In genomic region chr9:78513776-78514500, GRCm38 (mm10) we compare ENCODE assay signal across 15 mouse cellular contexts. TPM values are rescaled to one million over a fixed set of nuclear protein-coding genes. Genes with fewer than 3 reads are reported as not detected.
DNase-seq lines count a peak whose midpoint lies in the region; ATAC-seq and TF ChIP-seq lines count a peak whose summit lies in the region.
"Had no signal": no experiment of that assay in that cellular context is flagged by ENCODE, and none has a peak within 500 bp of the region (broad histone marks: within the 10 kb centered on the region; RNA-seq: fewer than 3 reads in every experiment).

No protein-coding gene starts in this region.

- no peaks in the 10 kb centered on the region for H3K9me3 ChIP-seq in midbrain, embryonic 11.5 days (ENCODE audit: control insufficient read depth, low read length)
- no peaks in the 10 kb centered on the region for H3K9me3 ChIP-seq in midbrain, embryonic 15.5 days
- H3K9me3 ChIP-seq in heart, embryonic 15.5 days (replicated peaks): no peaks in the 10 kb centered on the region
- H3K9me3 ChIP-seq in stomach, postnatal 0 days (ENCODE audit: control insufficient read depth, low read length): no peaks in the 10 kb centered on the region
- H3K9me3 ChIP-seq: embryonic facial prominence, embryonic 12.5 days; forebrain, embryonic 15.5 days; hindbrain, embryonic 12.5 days had no signal

- intact Hi-C loops in gastrocnemius, postnatal 14 days (cut with DNase I; ENCODE audit: low total_unique reads): no loop called here
- intact Hi-C loops in left cerebral cortex, postnatal 10 days (cut with DNase I): no loop called here

- no peak overlapping the region for H3K4me3 ChIP-seq in midbrain, embryonic 11.5 days (ENCODE audit: low read depth, low read length)
- no peak overlapping the region for H3K4me3 ChIP-seq in midbrain, embryonic 15.5 days
- no peak overlapping the region for H3K4me3 ChIP-seq in heart, embryonic 15.5 days
- no peak overlapping the region for H3K4me3 ChIP-seq in stomach, postnatal 0 days (ENCODE audit: low read depth, low read length)
- H3K4me3 ChIP-seq in cerebellum, adult 2 months (replicated peaks; ENCODE audit: insufficient read depth, low read depth, low read length): no peak overlapping the region
- H3K4me3 ChIP-seq: embryonic facial prominence, embryonic 12.5 days; forebrain, embryonic 15.5 days; hindbrain, embryonic 12.5 days; megakaryocyte, embryonic 14.5 days had no signal

- no peaks in the 10 kb centered on the region for H3K4me1 ChIP-seq in midbrain, embryonic 11.5 days (ENCODE audit: control insufficient read depth, insufficient read depth, low read length)
- no peaks in the 10 kb centered on the region for H3K4me1 ChIP-seq in midbrain, embryonic 15.5 days
- H3K4me1 ChIP-seq in heart, embryonic 15.5 days (replicated peaks): peaks cover 26% of the 10 kb centered on the region
- H3K4me1 ChIP-seq in stomach, postnatal 0 days (replicated peaks; ENCODE audit: control insufficient read depth, insufficient read depth): no peaks in the 10 kb centered on the region
- no peaks in the 10 kb centered on the region for H3K4me1 ChIP-seq in cerebellum, adult 2 months (ENCODE audit: control insufficient read depth, insufficient read depth, low read length)
- H3K4me1 ChIP-seq: embryonic facial prominence, embryonic 12.5 days; forebrain, embryonic 15.5 days; hindbrain, embryonic 12.5 days had no signal

- no peaks in the 10 kb centered on the region for H3K36me3 ChIP-seq in midbrain, embryonic 11.5 days (ENCODE audit: control insufficient read depth, insufficient read depth, low read length)
- H3K36me3 ChIP-seq in midbrain, embryonic 15.5 days (replicated peaks): no peaks in the 10 kb centered on the region
- no peaks in the 10 kb centered on the region for H3K36me3 ChIP-seq in heart, embryonic 15.5 days
- no peaks in the 10 kb centered on the region for H3K36me3 ChIP-seq in stomach, postnatal 0 days (ENCODE audit: control insufficient read depth, insufficient read depth, low read length)
- H3K36me3 ChIP-seq: embryonic facial prominence, embryonic 12.5 days; forebrain, embryonic 15.5 days; hindbrain, embryonic 12.5 days had no signal

- no peak for TF ChIP-seq EP300 in stomach, postnatal 0 days (optimal IDR thresholded peaks at IDR 0.05)

- no peak for ATAC-seq in midbrain, embryonic 11.5 days (ENCODE audit: low FRiP score)
- no peak for ATAC-seq in midbrain, embryonic 15.5 days (replicated peaks)
- ATAC-seq in heart, embryonic 15.5 days (replicated peaks; ENCODE audit: insufficient number of reproducible peaks, insufficient read depth, low FRiP score, low read depth): peak; percentile 88
- ATAC-seq in stomach, postnatal 0 days (ENCODE audit: low FRiP score, low TSS enrichment): peak; percentile 65; the same call in 1 of the 2 replicates
- ATAC-seq: forebrain, embryonic 15.5 days had no signal

- no peak overlapping the region for H3K27ac ChIP-seq in midbrain, embryonic 11.5 days (ENCODE audit: low read depth, low read length)
- H3K27ac ChIP-seq in midbrain, embryonic 15.5 days: no peak overlapping the region
- peak overlapping the region; percentile 88 for H3K27ac ChIP-seq in heart, embryonic 15.5 days
- no peak overlapping the region for H3K27ac ChIP-seq in stomach, postnatal 0 days (replicated peaks)
- H3K27ac ChIP-seq in cerebellum, adult 2 months (ENCODE audit: insufficient read depth, low read length): no peak overlapping the region
- H3K27ac ChIP-seq: embryonic facial prominence, embryonic 12.5 days; forebrain, embryonic 15.5 days; hindbrain, embryonic 12.5 days had no signal

- no peak for TF ChIP-seq POLR2A in cerebellum, adult 2 months (IDR thresholded peaks at IDR 0.05; ENCODE audit: borderline replicate concordance, insufficient read depth, low read length)

- H3K9ac ChIP-seq in midbrain, embryonic 11.5 days (ENCODE audit: low read length): no peak overlapping the region
- H3K9ac ChIP-seq in midbrain, embryonic 15.5 days: no peak overlapping the region
- H3K9ac ChIP-seq in heart, embryonic 15.5 days: no peak overlapping the region
- H3K9ac ChIP-seq in stomach, postnatal 0 days (ENCODE audit: low read length): no peak overlapping the region
- H3K9ac ChIP-seq: embryonic facial prominence, embryonic 12.5 days; forebrain, embryonic 15.5 days; hindbrain, embryonic 12.5 days had no signal

- peak; percentile 35 for DNase-seq in midbrain, embryonic 11.5 days (ENCODE audit: low spot score, missing footprints)
- peak; percentile 41 for DNase-seq in gastrocnemius, postnatal 14 days
- no peak for DNase-seq in stomach, postnatal 0 days (ENCODE audit: low spot score)
- DNase-seq in cerebellum, adult 2 months: no peak
- no peak for DNase-seq in left cerebral cortex, postnatal 10 days (ENCODE audit: extremely low spot score in 1 of 2, low spot score in 2 of 2)
- no peak for DNase-seq in layer of hippocampus, adult 9-10 months (ENCODE audit: low spot score)
- DNase-seq: cerebellum, adult 18-20 months; kidney, adult 2 months; thymus, postnatal 4 days had no signal

- no peak for TF ChIP-seq CTCF in stomach, postnatal 0 days (IDR thresholded peaks at IDR 0.05; ENCODE audit: low read depth)
- no peak for TF ChIP-seq CTCF in cerebellum, adult 2 months (IDR thresholded peaks at IDR 0.05; ENCODE audit: borderline replicate concordance, insufficient read depth, low read depth, low read length)

- 86% methylated on average over 6 of the region's 6 CpGs for WGBS in midbrain, embryonic 11.5 days
- 86% methylated on average over 6 of the region's 6 CpGs for WGBS in midbrain, embryonic 15.5 days
- WGBS in heart, embryonic 15.5 days: 37% methylated on average over 6 of the region's 6 CpGs
- WGBS in stomach, postnatal 0 days: 58% methylated on average over 6 of the region's 6 CpGs
- WGBS in cerebellum, adult 2 months: 47% methylated on average over 6 of the region's 6 CpGs

- H3K27me3 ChIP-seq in midbrain, embryonic 11.5 days (ENCODE audit: control insufficient read depth, insufficient read depth, low read length): no peaks in the 10 kb centered on the region
- H3K27me3 ChIP-seq in midbrain, embryonic 15.5 days (replicated peaks): no peaks in the 10 kb centered on the region
- H3K27me3 ChIP-seq in heart, embryonic 15.5 days: no peaks in the 10 kb centered on the region
- H3K27me3 ChIP-seq in stomach, postnatal 0 days (ENCODE audit: control insufficient read depth, insufficient read depth, low read length): no peaks in the 10 kb centered on the region
- no peaks in the 10 kb centered on the region for H3K27me3 ChIP-seq in cerebellum, adult 2 months (ENCODE audit: control insufficient read depth, insufficient read depth, low read length)
- H3K27me3 ChIP-seq: embryonic facial prominence, embryonic 12.5 days; forebrain, embryonic 15.5 days; hindbrain, embryonic 12.5 days; megakaryocyte, embryonic 14.5 days had no signal

- no peak overlapping the region for H3K4me2 ChIP-seq in midbrain, embryonic 11.5 days
- no peak overlapping the region for H3K4me2 ChIP-seq in midbrain, embryonic 15.5 days
- H3K4me2 ChIP-seq in heart, embryonic 15.5 days: 0 out of 2 replicates have a peak overlapping the region, but pooled peaks have one; percentile 12
- H3K4me2 ChIP-seq in stomach, postnatal 0 days (replicated peaks; ENCODE audit: low read depth): no peak overlapping the region
- H3K4me2 ChIP-seq: embryonic facial prominence, embryonic 12.5 days; forebrain, embryonic 15.5 days; hindbrain, embryonic 12.5 days had no signal

RNA-seq across cellular contexts. Expression of gene Eef1a1, which starts 25.0 kb away (rescaled TPM):
- 4,628 and 4,661 TPM in 2 replicates for polyA plus RNA-seq in midbrain, embryonic 11.5 days (2014; fragmentation: Nextera tagmentation; extraction: Ambion mirVana)
- polyA plus RNA-seq in midbrain, embryonic 15.5 days (2015; fragmentation: Nextera tagmentation; extraction: Ambion mirVana): 3,193 and 3,214 TPM in 2 replicates
- 1,000 to 10,000 TPM; 1,398 to 1,669 TPM for total RNA-seq in gastrocnemius, postnatal 14 days (2021)
- polyA plus RNA-seq in heart, embryonic 15.5 days (2015; fragmentation: Nextera tagmentation; extraction: Ambion mirVana): 2,802 and 3,192 TPM in 2 replicates
- 2,673 and 2,818 TPM in 2 replicates for polyA plus RNA-seq in stomach, postnatal 0 days (2015; fragmentation: Nextera tagmentation; extraction: Ambion mirVana)
- 2,299 and 2,427 TPM in 2 replicates for polyA plus RNA-seq in cerebellum, adult 2 months (2012; rRNA removed)
- 1,000 to 10,000 TPM; 3,801 to 3,978 TPM for total RNA-seq in left cerebral cortex, postnatal 10 days (2021)

Comparison
In these comparisons a context has a peak if more than half of its experiments do, and no peak if none do; other contexts are left out.
1. ATAC-seq: peak in heart, embryonic 15.5 days (single experiment) and stomach, postnatal 0 days (single experiment); none in midbrain, embryonic 11.5 days (single experiment) and midbrain, embryonic 15.5 days (single experiment).
2. DNase-seq: peak in midbrain, embryonic 11.5 days (single experiment) and gastrocnemius, postnatal 14 days (single experiment); none in stomach, postnatal 0 days (single experiment), cerebellum, adult 2 months (0 of 2), left cerebral cortex, postnatal 10 days (0 of 2) and layer of hippocampus, adult 9-10 months (single experiment).